Mouse (Mus musculus) spleen, postnatal 36 days (tissue): Measurements from ENCODE around the gene Gm3727.
"Not testable (repeated sequence)": the region's sequence is repeated elsewhere in the genome, so short reads cannot be mapped to it uniquely, and the experiment has no call there.

Experiments
- DNase-seq, 2 experiments: peaks; one replicate each; pipeline ENCODE4 v3.0.0; 2022; ENCODE audit warnings: low spot score in 2 of 2, mixed read lengths in 1 of 2

Gm3727 gene

DNA sequence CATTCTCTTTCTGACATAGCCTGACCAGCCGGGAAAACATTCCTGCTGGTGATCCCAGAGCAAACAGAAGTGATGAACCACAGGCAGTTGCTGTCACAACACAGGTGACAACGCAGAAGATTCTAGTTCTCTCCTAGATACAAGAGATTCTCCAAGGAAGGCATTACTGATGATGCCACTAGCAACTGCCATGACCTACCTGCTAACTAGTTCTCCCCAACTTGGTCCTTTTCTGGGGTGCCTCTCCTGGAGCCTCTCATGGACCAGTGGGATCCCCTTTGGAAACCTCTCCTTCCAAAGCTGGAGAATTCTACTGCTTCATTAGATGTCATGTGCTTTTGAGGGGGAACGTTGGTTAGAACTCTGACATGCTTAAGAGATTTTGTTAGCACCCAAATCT lies at the start of gene Gm3727:
Gene Gm3727 (minus strand): TSS at position 101 of the 400 bp plus-strand sequence.
- DNase-seq, result not testable (repeated sequence)

DNA sequence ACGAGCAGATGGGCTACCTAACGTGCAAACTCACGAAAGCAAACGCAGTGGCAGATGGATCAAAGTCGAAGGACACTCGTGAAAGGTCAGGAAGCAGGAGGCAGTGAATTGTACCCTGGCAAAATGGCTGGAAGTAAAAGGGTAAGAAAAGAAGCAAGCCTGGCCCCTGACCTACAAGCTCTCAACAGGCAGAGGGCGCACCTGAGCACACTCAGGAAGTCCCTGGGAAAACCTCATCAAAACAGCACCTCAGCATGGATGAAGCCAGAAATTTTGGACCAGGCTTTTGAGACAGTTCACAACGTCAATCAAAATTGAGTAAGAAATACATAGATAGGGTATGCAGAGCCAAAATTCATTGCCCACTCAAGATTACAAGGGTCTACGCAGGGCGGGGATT lies 21.0 kb downstream of the Gm3727 start:
- DNase-seq, result not testable (repeated sequence)
